Comparison of ENCODE assay signal across 15 mouse cellular contexts in the genomic region with DNA sequence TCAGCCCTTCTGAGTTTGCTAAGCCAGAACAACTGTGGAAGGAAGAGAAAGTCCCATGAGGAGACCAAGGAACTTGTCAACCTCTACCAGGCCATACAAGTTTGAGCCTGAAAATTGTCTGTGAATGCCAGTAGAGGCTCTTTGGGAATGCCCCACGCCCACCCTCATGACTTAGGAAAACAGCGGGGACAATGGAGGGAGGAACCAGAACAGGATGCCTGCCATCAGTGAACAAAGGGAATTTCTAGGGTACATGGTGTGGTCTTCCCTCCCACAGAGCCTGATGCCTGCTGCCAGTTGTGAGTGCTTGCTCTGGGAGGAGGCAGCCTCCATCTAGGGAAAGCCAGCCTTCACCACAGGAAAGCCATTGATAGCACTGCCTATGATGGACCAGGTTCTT.
DNase-seq lines count a peak whose midpoint lies in the region; ATAC-seq lines count a peak whose summit lies in the region.
"Had no signal": no experiment of that assay in that cellular context is flagged by ENCODE, and none has a peak within 500 bp of the region (broad histone marks: within the 10 kb centered on the region; RNA-seq: fewer than 3 reads in every experiment).

No protein-coding gene starts in this region.

- no peaks in the 10 kb centered on the region for H3K27me3 ChIP-seq in hindbrain, embryonic 15.5 days
- no peaks in the 10 kb centered on the region for H3K27me3 ChIP-seq in hindbrain, embryonic 13.5 days
- no peaks in the 10 kb centered on the region for H3K27me3 ChIP-seq in megakaryocyte, embryonic 14.5 days (replicated peaks)
- no peaks in the 10 kb centered on the region for H3K27me3 ChIP-seq in forebrain, embryonic 15.5 days
- H3K27me3 ChIP-seq: embryonic facial prominence, embryonic 12.5 days; neural tube, embryonic 12.5 days had no signal

- H3K9me3 ChIP-seq in hindbrain, embryonic 15.5 days = no peaks in the 10 kb centered on the region
- no peaks in the 10 kb centered on the region for H3K9me3 ChIP-seq in hindbrain, embryonic 13.5 days
- no peaks in the 10 kb centered on the region for H3K9me3 ChIP-seq in megakaryocyte, embryonic 14.5 days
- no peaks in the 10 kb centered on the region for H3K9me3 ChIP-seq in forebrain, embryonic 15.5 days
- H3K9me3 ChIP-seq: embryonic facial prominence, embryonic 12.5 days; neural tube, embryonic 12.5 days had no signal

- no peak overlapping the region for H3K4me2 ChIP-seq in hindbrain, embryonic 15.5 days
- H3K4me2 ChIP-seq in hindbrain, embryonic 13.5 days = no peak overlapping the region
- H3K4me2 ChIP-seq in forebrain, embryonic 15.5 days (replicated peaks) = no peak overlapping the region
- H3K4me2 ChIP-seq: embryonic facial prominence, embryonic 12.5 days; neural tube, embryonic 12.5 days had no signal

- 39% methylated on average over 2 of the region's 2 CpGs for WGBS in hindbrain, embryonic 15.5 days
- WGBS in hindbrain, embryonic 13.5 days = 38% methylated on average over 2 of the region's 2 CpGs
- 67% methylated on average over 2 of the region's 2 CpGs for WGBS in forebrain, embryonic 15.5 days

- H3K27ac ChIP-seq in hindbrain, embryonic 15.5 days (replicated peaks) = 0 out of 2 replicates have a peak overlapping the region, but pooled peaks have one; percentile 17
- H3K27ac ChIP-seq in hindbrain, embryonic 13.5 days = no peak overlapping the region; the same call in 1 of the 2 replicates
- 0 out of 2 replicates have a peak overlapping the region, but pooled peaks have one; percentile 27 for H3K27ac ChIP-seq in brown adipose tissue, adult 24 weeks (replicated peaks; ENCODE audit: low read depth, low read length)
- no peak overlapping the region for H3K27ac ChIP-seq in forebrain, embryonic 15.5 days (replicated peaks)
- H3K27ac ChIP-seq: embryonic facial prominence, embryonic 12.5 days; neural tube, embryonic 12.5 days had no signal

- H3K4me1 ChIP-seq in hindbrain, embryonic 15.5 days (replicated peaks) = peaks cover 16% of the 10 kb centered on the region; the same call in 1 of the 2 replicates
- H3K4me1 ChIP-seq in hindbrain, embryonic 13.5 days (replicated peaks) = peaks cover 8% of the 10 kb centered on the region; the same call in 1 of the 2 replicates
- H3K4me1 ChIP-seq in megakaryocyte, embryonic 14.5 days = peaks cover 95% of the 10 kb centered on the region
- H3K4me1 ChIP-seq in brown adipose tissue, adult 24 weeks (ENCODE audit: control insufficient read depth, insufficient read depth, insufficient read length, low read length) = peaks cover 31% of the 10 kb centered on the region
- 0 out of 2 replicates have a peak, but pooled peaks cover 7% of the 10 kb centered on the region for H3K4me1 ChIP-seq in forebrain, embryonic 15.5 days
- H3K4me1 ChIP-seq: neural tube, embryonic 12.5 days had no signal

- H3K4me3 ChIP-seq in hindbrain, embryonic 15.5 days = no peak overlapping the region
- no peak overlapping the region for H3K4me3 ChIP-seq in hindbrain, embryonic 13.5 days
- peak overlapping the region; percentile 25 for H3K4me3 ChIP-seq in megakaryocyte, embryonic 14.5 days (replicated peaks)
- H3K4me3 ChIP-seq in brown adipose tissue, adult 24 weeks (ENCODE audit: insufficient read depth, low read depth, low read length) = no peak overlapping the region
- no peak overlapping the region for H3K4me3 ChIP-seq in forebrain, embryonic 15.5 days
- H3K4me3 ChIP-seq: embryonic facial prominence, embryonic 12.5 days; neural tube, embryonic 12.5 days had no signal

- ATAC-seq in hindbrain, embryonic 15.5 days (ENCODE audit: low FRiP score, low read depth) = no peak
- no peak for ATAC-seq in hindbrain, embryonic 13.5 days (ENCODE audit: low FRiP score)
- ATAC-seq in megakaryocyte, adult 5-6 weeks (ENCODE audit: poor library complexity, severe bottlenecking) = no peak
- no peak for ATAC-seq in forebrain, embryonic 15.5 days (replicated peaks)
- ATAC-seq: midbrain, embryonic 16.5 days had no signal

- H3K9ac ChIP-seq in hindbrain, embryonic 15.5 days = no peak overlapping the region
- no peak overlapping the region for H3K9ac ChIP-seq in hindbrain, embryonic 13.5 days
- no peak overlapping the region for H3K9ac ChIP-seq in forebrain, embryonic 15.5 days (replicated peaks)
- H3K9ac ChIP-seq: embryonic facial prominence, embryonic 12.5 days; neural tube, embryonic 12.5 days had no signal

- H3K36me3 ChIP-seq in hindbrain, embryonic 15.5 days = peaks cover 38% of the 10 kb centered on the region
- peaks cover 75% of the 10 kb centered on the region for H3K36me3 ChIP-seq in hindbrain, embryonic 13.5 days
- H3K36me3 ChIP-seq in megakaryocyte, embryonic 14.5 days (replicated peaks; ENCODE audit: low read length) = peaks cover 96% of the 10 kb centered on the region
- peaks cover 53% of the 10 kb centered on the region for H3K36me3 ChIP-seq in forebrain, embryonic 15.5 days

- DNase-seq in frontal cortex, postnatal 36 days (ENCODE audit: low spot score in 2 of 2) = no peak
- DNase-seq: cerebellum, adult 11-12 months; gastrocnemius, postnatal 36 days; heart, postnatal 10 days; kidney, adult 9 months; right cerebral cortex, postnatal 25 days had no signal

Comparison
In these comparisons a context has a peak if more than half of its experiments do, and no peak if none do; other contexts are left out.
1. H3K27ac ChIP-seq: peak in hindbrain, embryonic 15.5 days (single experiment) and brown adipose tissue, adult 24 weeks (single experiment); none in hindbrain, embryonic 13.5 days (single experiment) and forebrain, embryonic 15.5 days (single experiment).